Mouse (Mus musculus): ENCODE data around the gene Aff3. TPM values are rescaled to one million over a fixed set of nuclear protein-coding genes. Genes with fewer than 3 reads are reported as not detected.

Aff3 gene
- total RNA-seq, 1 experiment, result 1.7 TPM

- Histone ChIP-seq H3K27ac (ENCODE audit: insufficient read depth, low read depth, low read length, poor library complexity, severe bottlenecking) (no peak overlapping the region), H3K36me3 (ENCODE audit: control insufficient read depth, insufficient read depth, low read length, poor library complexity, severe bottlenecking) (no peaks in the 10 kb centered on the region), H3K4me3 (ENCODE audit: insufficient read depth in 1 of 2, low read depth in 1 of 2, low read length in 2 of 2, poor library complexity in 1 of 2, severe bottlenecking in 1 of 2) (no peak overlapping the region), H3K4me1 (ENCODE audit: control insufficient read depth in 2 of 2, insufficient read depth in 2 of 2, low read length in 2 of 2, poor library complexity in 1 of 2) (no peaks in the 10 kb centered on the region), H3K9ac (ENCODE audit: insufficient read depth, low read depth, low read length, poor library complexity, severe bottlenecking) (no peak overlapping the region), H3K9me3 (ENCODE audit: control insufficient read depth, insufficient read depth, low read depth, low read length) (no peaks in the 10 kb centered on the region)
- TF ChIP-seq MAFK (IDR thresholded peaks at IDR 0.05; ENCODE audit: insufficient read depth, low read depth, low read length) (no peak), HCFC1 (IDR thresholded peaks at IDR 0.05; ENCODE audit: borderline replicate concordance, insufficient read depth, low read length) (no peak), CHD2 (IDR thresholded peaks at IDR 0.05; ENCODE audit: low read depth, low read length) (no peak), ZC3H11A (IDR thresholded peaks at IDR 0.05; ENCODE audit: borderline replicate concordance, low read depth, low read length) (no peak)
- in situ Hi-C loops (cut with MboI; ENCODE audit: low sequenced_read_pairs in 2 of 2, unreplicated experiment in 2 of 2), result loop anchor here (10.0 to 25.0 kb wide), 2 partner anchors 589 to 592 kb away; no protein-coding TSS in a partner anchor
- DNase-seq (ENCODE audit: low read depth, low spot score), result no peak
Measured at GRCm38 (mm10) chr1:38195721-38196120, 469.0 kb downstream of the Aff3 start.

- no peak overlapping the region for H3K27ac ChIP-seq (ENCODE audit: insufficient read depth, low read depth, low read length, poor library complexity, severe bottlenecking)
- TF ChIP-seq CHD2 (IDR thresholded peaks at IDR 0.05; ENCODE audit: low read depth, low read length), result no peak
- no peak for TF ChIP-seq ZC3H11A (IDR thresholded peaks at IDR 0.05; ENCODE audit: borderline replicate concordance, low read depth, low read length)
- no peak for TF ChIP-seq MAFK (IDR thresholded peaks at IDR 0.05; ENCODE audit: insufficient read depth, low read depth, low read length)
- TF ChIP-seq HCFC1 (IDR thresholded peaks at IDR 0.05; ENCODE audit: borderline replicate concordance, insufficient read depth, low read length), result no peak
- TF ChIP-seq ZNF384 (IDR thresholded peaks at IDR 0.05; ENCODE audit: low read depth, low read length), result no peak
- no peaks in the 10 kb centered on the region for H3K36me3 ChIP-seq (ENCODE audit: control insufficient read depth, insufficient read depth, low read length, poor library complexity, severe bottlenecking)
- DNase-seq (ENCODE audit: low read depth, low spot score), result no peak
- no peaks in the 10 kb centered on the region for H3K9me3 ChIP-seq (ENCODE audit: control insufficient read depth, insufficient read depth, low read depth, low read length)
- peaks cover 0 to 3% of the 10 kb centered on the region in 2 experiments; a peak in 1 of 4 replicates for H3K4me1 ChIP-seq (ENCODE audit: control insufficient read depth in 2 of 2, insufficient read depth in 2 of 2, low read length in 2 of 2, poor library complexity in 1 of 2)
- H3K9ac ChIP-seq (ENCODE audit: insufficient read depth, low read depth, low read length, poor library complexity, severe bottlenecking), result no peak overlapping the region
- in situ Hi-C loops (cut with MboI; ENCODE audit: low sequenced_read_pairs in 2 of 2, unreplicated experiment in 2 of 2), result loop anchor here in 1 of 2 experiments (25.0 kb wide), 1 partner anchor 601 kb away; no protein-coding TSS in a partner anchor
- no peak overlapping the region for H3K4me3 ChIP-seq (ENCODE audit: insufficient read depth in 1 of 2, low read depth in 1 of 2, low read length in 2 of 2, poor library complexity in 1 of 2, severe bottlenecking in 1 of 2)
Measured at GRCm38 (mm10) chr1:38186227-38186545, 478.6 kb downstream of the Aff3 start.

- Histone ChIP-seq H3K4me3 (ENCODE audit: insufficient read depth in 1 of 2, low read depth in 1 of 2, low read length in 2 of 2, poor library complexity in 1 of 2, severe bottlenecking in 1 of 2) (no peak overlapping the region), H3K4me1 (ENCODE audit: control insufficient read depth in 2 of 2, insufficient read depth in 2 of 2, low read length in 2 of 2, poor library complexity in 1 of 2) (peaks cover 0 to 3% of the 10 kb centered on the region in 2 experiments; a peak in 1 of 4 replicates), H3K9ac (ENCODE audit: insufficient read depth, low read depth, low read length, poor library complexity, severe bottlenecking) (no peak overlapping the region), H3K27ac (ENCODE audit: insufficient read depth, low read depth, low read length, poor library complexity, severe bottlenecking) (no peak overlapping the region), H3K9me3 (ENCODE audit: control insufficient read depth, insufficient read depth, low read depth, low read length) (no peaks in the 10 kb centered on the region), H3K36me3 (ENCODE audit: control insufficient read depth, insufficient read depth, low read length, poor library complexity, severe bottlenecking) (no peaks in the 10 kb centered on the region)
- DNase-seq (ENCODE audit: low read depth, low spot score), result peak; percentile 69
- TF ChIP-seq CHD2 (IDR thresholded peaks at IDR 0.05; ENCODE audit: low read depth, low read length) (no peak), ZC3H11A (IDR thresholded peaks at IDR 0.05; ENCODE audit: borderline replicate concordance, low read depth, low read length) (peak; percentile 91)
- in situ Hi-C loops (cut with MboI; ENCODE audit: low sequenced_read_pairs in 2 of 2, unreplicated experiment in 2 of 2), result loop anchor here in 1 of 2 experiments (25.0 kb wide), 1 partner anchor 602 kb away; no protein-coding TSS in a partner anchor
Measured at GRCm38 (mm10) chr1:38185517-38186226, 479.1 kb downstream of the Aff3 start.

GRCm38 (mm10) chr1:38181020-38181550, 483.7 kb downstream of the Aff3 start:
- in situ Hi-C loops (cut with MboI; ENCODE audit: low sequenced_read_pairs in 2 of 2, unreplicated experiment in 2 of 2), result loop anchor here in 1 of 2 experiments (25.0 kb wide), 1 partner anchor 606 kb away; no protein-coding TSS in a partner anchor
- no peak overlapping the region for H3K27ac ChIP-seq (ENCODE audit: insufficient read depth, low read depth, low read length, poor library complexity, severe bottlenecking)
- no peak for TF ChIP-seq MAFK (IDR thresholded peaks at IDR 0.05; ENCODE audit: insufficient read depth, low read depth, low read length)
- TF ChIP-seq CHD2 (IDR thresholded peaks at IDR 0.05; ENCODE audit: low read depth, low read length), result no peak
- TF ChIP-seq HCFC1 (IDR thresholded peaks at IDR 0.05; ENCODE audit: borderline replicate concordance, insufficient read depth, low read length), result no peak
- no peak for TF ChIP-seq ZNF384 (IDR thresholded peaks at IDR 0.05; ENCODE audit: low read depth, low read length)
- TF ChIP-seq ZC3H11A (IDR thresholded peaks at IDR 0.05; ENCODE audit: borderline replicate concordance, low read depth, low read length), result no peak
- H3K4me1 ChIP-seq (ENCODE audit: control insufficient read depth in 2 of 2, insufficient read depth in 2 of 2, low read length in 2 of 2, poor library complexity in 1 of 2), result peaks cover 0 to 3% of the 10 kb centered on the region in 2 experiments; a peak in 1 of 4 replicates
- DNase-seq (ENCODE audit: low read depth, low spot score), result no peak
- H3K4me3 ChIP-seq (ENCODE audit: insufficient read depth in 1 of 2, low read depth in 1 of 2, low read length in 2 of 2, poor library complexity in 1 of 2, severe bottlenecking in 1 of 2), result peak overlapping the region in 1 of 2 experiments; percentile 26; a peak in 1 of 4 replicates
- no peak overlapping the region for H3K9ac ChIP-seq (ENCODE audit: insufficient read depth, low read depth, low read length, poor library complexity, severe bottlenecking)
- no peaks in the 10 kb centered on the region for H3K36me3 ChIP-seq (ENCODE audit: control insufficient read depth, insufficient read depth, low read length, poor library complexity, severe bottlenecking)
- no peaks in the 10 kb centered on the region for H3K9me3 ChIP-seq (ENCODE audit: control insufficient read depth, insufficient read depth, low read depth, low read length)
